Mouse (Mus musculus): Measurements from ENCODE around the gene Tspan18. TPM values are rescaled to one million over a fixed set of nuclear protein-coding genes. Genes with fewer than 3 reads are reported as not detected.

Tspan18 gene
- polyA plus RNA-seq, 1 experiment: 8.8 TPM

- Histone ChIP-seq H3K4me3 (replicated peaks) (no peak overlapping the region), H3K9me3 (no peaks in the 10 kb centered on the region), H3K4me1 (peaks cover 8% of the 10 kb centered on the region), H3K36me3 (replicated peaks; ENCODE audit: low read length) (no peaks in the 10 kb centered on the region), H3K27me3 (replicated peaks) (peaks cover 90% of the 10 kb centered on the region)
- TF ChIP-seq GATA1 (IDR thresholded peaks at IDR 0.05; ENCODE audit: borderline replicate concordance, low read length) (no peak), FLI1 (IDR thresholded peaks at IDR 0.05; ENCODE audit: low read length) (no peak)
Measured at GRCm38 (mm10) chr2:93174159-93174558, 160.1 kb downstream of the Tspan18 start.

GRCm38 (mm10) chr2:93172460-93172859 lies 161.8 kb downstream of the Tspan18 start:
- Histone ChIP-seq H3K36me3 (replicated peaks; ENCODE audit: low read length) (no peaks in the 10 kb centered on the region), H3K27me3 (replicated peaks) (peaks cover 81% of the 10 kb centered on the region), H3K4me3 (replicated peaks) (no peak overlapping the region)

GRCm38 (mm10) chr2:93171929-93172328 lies 162.4 kb downstream of the Tspan18 start:
- peaks cover 82% of the 10 kb centered on the region for H3K27me3 ChIP-seq (replicated peaks)
- no peak overlapping the region for H3K4me3 ChIP-seq (replicated peaks)
- TF ChIP-seq FLI1 (IDR thresholded peaks at IDR 0.05; ENCODE audit: low read length) (no peak), GATA1 (IDR thresholded peaks at IDR 0.05; ENCODE audit: borderline replicate concordance, low read length) (no peak)
- peaks cover 13% of the 10 kb centered on the region for H3K4me1 ChIP-seq
- H3K36me3 ChIP-seq (replicated peaks; ENCODE audit: low read length): no peaks in the 10 kb centered on the region
- H3K9me3 ChIP-seq: no peaks in the 10 kb centered on the region

More at GRCm38 (mm10) chr2:93172460-93172859, 161.8 kb downstream of the Tspan18 start:
- TF ChIP-seq FLI1 (IDR thresholded peaks at IDR 0.05; ENCODE audit: low read length) (no peak), GATA1 (IDR thresholded peaks at IDR 0.05; ENCODE audit: borderline replicate concordance, low read length) (no peak)
- H3K9me3 ChIP-seq: no peaks in the 10 kb centered on the region
- H3K4me1 ChIP-seq: peaks cover 8% of the 10 kb centered on the region

GRCm38 (mm10) chr2:93170845-93171200 lies 163.5 kb downstream of the Tspan18 start:
- Histone ChIP-seq H3K9me3 (no peaks in the 10 kb centered on the region), H3K4me3 (replicated peaks) (no peak overlapping the region), H3K27me3 (replicated peaks) (peaks cover 80% of the 10 kb centered on the region), H3K4me1 (peaks cover 16% of the 10 kb centered on the region), H3K36me3 (replicated peaks; ENCODE audit: low read length) (no peaks in the 10 kb centered on the region)
- no peak for TF ChIP-seq FLI1 (IDR thresholded peaks at IDR 0.05; ENCODE audit: low read length)
- no peak for TF ChIP-seq GATA1 (IDR thresholded peaks at IDR 0.05; ENCODE audit: borderline replicate concordance, low read length)

DNA sequence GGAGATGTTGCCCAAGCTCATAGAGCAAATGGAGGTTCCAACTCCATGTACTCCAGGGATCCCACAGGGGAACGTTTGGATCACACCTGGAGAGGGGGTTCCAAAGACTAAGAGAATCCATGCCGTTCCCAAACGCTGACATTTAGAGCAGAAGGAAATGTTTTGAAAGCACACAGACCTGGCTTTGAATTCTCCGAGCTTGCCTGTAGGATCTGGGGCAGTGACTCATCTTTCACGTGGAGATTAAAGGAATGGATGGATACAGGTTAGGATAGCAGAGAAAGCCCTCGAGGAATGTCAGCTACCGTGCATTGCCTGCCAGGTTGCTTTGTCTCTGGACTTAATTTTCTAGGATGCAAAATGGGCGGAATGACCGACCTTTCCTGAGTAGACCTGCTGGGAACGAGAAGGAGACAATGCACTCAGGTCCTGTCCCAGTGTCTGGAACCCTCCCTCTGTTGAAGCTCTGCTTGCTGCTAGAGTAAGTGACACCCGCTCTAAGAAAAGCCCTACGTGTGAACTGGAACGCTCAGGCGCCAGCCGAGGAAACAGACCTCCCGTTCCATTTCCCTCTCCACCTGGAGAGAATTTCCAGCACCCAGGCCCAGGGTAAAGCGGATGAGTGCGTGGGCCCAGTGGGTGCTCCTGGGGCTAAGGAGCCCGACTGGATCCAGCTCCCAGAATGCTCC lies 164.0 kb downstream of the Tspan18 start:
- Histone ChIP-seq H3K9me3 (no peaks in the 10 kb centered on the region), H3K36me3 (replicated peaks; ENCODE audit: low read length) (no peaks in the 10 kb centered on the region), H3K27me3 (replicated peaks) (peaks cover 81% of the 10 kb centered on the region), H3K4me1 (peaks cover 16% of the 10 kb centered on the region), H3K4me3 (replicated peaks) (no peak overlapping the region)
- TF ChIP-seq GATA1 (IDR thresholded peaks at IDR 0.05; ENCODE audit: borderline replicate concordance, low read length) (no peak), FLI1 (IDR thresholded peaks at IDR 0.05; ENCODE audit: low read length) (no peak)

- Histone ChIP-seq H3K4me1 (peaks cover 16% of the 10 kb centered on the region), H3K36me3 (replicated peaks; ENCODE audit: low read length) (no peaks in the 10 kb centered on the region), H3K27me3 (replicated peaks) (peaks cover 75% of the 10 kb centered on the region), H3K4me3 (replicated peaks) (no peak overlapping the region), H3K9me3 (no peaks in the 10 kb centered on the region)
- TF ChIP-seq GATA1 (IDR thresholded peaks at IDR 0.05; ENCODE audit: borderline replicate concordance, low read length) (no peak), FLI1 (IDR thresholded peaks at IDR 0.05; ENCODE audit: low read length) (no peak)
Measured at GRCm38 (mm10) chr2:93166734-93167406, 167.4 kb downstream of the Tspan18 start.

DNA sequence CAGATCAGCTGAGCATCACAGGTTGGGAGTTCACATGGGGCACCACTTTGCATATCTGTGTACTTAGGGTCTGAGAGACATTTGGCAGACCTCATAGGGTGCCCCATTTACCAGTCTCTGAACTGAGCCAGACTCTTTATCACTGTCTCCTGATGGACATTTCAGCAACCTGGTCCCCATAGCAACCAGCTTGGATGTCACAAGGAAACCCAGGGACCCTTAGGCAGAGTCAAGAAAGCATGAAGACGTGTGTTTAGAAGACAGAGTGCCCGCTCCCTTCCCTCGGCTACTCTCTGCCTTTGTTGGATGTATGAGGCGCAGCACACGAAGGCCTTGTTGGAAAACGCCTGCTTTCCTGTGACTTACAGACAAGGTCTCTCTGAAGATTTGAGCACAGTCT lies 168.0 kb downstream of the Tspan18 start:
- no peaks in the 10 kb centered on the region for H3K9me3 ChIP-seq
- peaks cover 73% of the 10 kb centered on the region for H3K27me3 ChIP-seq (replicated peaks)
- TF ChIP-seq GATA1 (IDR thresholded peaks at IDR 0.05; ENCODE audit: borderline replicate concordance, low read length) (no peak), FLI1 (IDR thresholded peaks at IDR 0.05; ENCODE audit: low read length) (no peak)
- peaks cover 16% of the 10 kb centered on the region for H3K4me1 ChIP-seq
- H3K4me3 ChIP-seq (replicated peaks): no peak overlapping the region
- H3K36me3 ChIP-seq (replicated peaks; ENCODE audit: low read length): no peaks in the 10 kb centered on the region

DNA sequence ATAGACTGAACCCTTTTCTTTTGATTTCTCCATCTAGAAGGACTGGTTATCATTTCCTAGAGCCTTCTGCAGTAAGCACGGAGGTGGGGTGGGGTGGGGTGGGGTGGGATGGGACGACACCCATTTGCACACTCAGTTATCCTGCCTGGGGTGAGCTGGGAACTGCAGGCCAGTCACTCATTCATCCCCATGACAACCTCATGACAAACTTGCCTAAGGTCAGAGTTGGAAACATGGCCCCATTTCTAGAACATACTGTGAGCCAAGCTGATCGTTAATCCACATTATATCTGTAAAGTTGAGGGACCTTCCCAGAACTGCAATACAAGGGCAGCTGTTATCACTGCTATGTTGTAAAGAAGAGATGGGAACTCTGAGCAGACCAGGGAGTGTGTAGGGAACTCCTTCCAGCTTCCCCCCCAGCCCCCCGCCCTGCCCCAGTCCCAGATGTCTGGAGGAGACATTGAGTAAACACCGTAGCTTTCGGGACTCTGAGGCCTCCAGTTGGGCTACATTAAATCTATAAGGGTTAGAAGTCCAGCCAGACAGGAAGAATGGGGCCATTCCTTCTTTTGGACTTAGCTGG lies 170.5 kb downstream of the Tspan18 start:
- no peak overlapping the region for H3K4me3 ChIP-seq (replicated peaks)
- TF ChIP-seq FLI1 (IDR thresholded peaks at IDR 0.05; ENCODE audit: low read length): no peak
- TF ChIP-seq GATA1 (IDR thresholded peaks at IDR 0.05; ENCODE audit: borderline replicate concordance, low read length): no peak
- H3K4me1 ChIP-seq: peaks cover 16% of the 10 kb centered on the region
- H3K27me3 ChIP-seq (replicated peaks): peaks cover 75% of the 10 kb centered on the region
- no peaks in the 10 kb centered on the region for H3K9me3 ChIP-seq
- no peaks in the 10 kb centered on the region for H3K36me3 ChIP-seq (replicated peaks; ENCODE audit: low read length)

DNA sequence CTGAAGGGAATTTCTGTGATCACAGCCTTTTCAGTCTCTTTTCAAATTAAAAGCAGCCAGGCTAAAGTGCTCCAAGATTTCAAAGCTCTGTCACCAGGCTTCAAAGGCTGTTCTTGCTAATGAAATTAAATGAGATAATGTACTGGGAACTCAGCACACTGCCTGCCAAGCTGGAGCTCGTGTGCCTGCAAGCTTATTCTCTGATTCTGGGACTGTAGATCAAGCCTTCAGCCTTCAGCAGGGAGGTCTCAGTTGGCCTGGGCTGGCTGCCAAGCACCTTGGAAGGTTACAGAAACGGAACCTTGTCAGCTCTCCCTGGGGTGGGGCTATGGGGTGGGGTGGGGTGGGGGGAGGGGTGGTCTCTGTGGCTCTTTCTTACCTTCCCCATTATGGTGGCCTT lies 171.0 kb downstream of the Tspan18 start:
- no peak for TF ChIP-seq FLI1 (IDR thresholded peaks at IDR 0.05; ENCODE audit: low read length)
- no peak for TF ChIP-seq GATA1 (IDR thresholded peaks at IDR 0.05; ENCODE audit: borderline replicate concordance, low read length)
- H3K9me3 ChIP-seq: no peaks in the 10 kb centered on the region
- no peaks in the 10 kb centered on the region for H3K36me3 ChIP-seq (replicated peaks; ENCODE audit: low read length)
- peaks cover 74% of the 10 kb centered on the region for H3K27me3 ChIP-seq (replicated peaks)
- H3K4me1 ChIP-seq: peaks cover 16% of the 10 kb centered on the region
- no peak overlapping the region for H3K4me3 ChIP-seq (replicated peaks)

- TF ChIP-seq GATA1 (IDR thresholded peaks at IDR 0.05; ENCODE audit: borderline replicate concordance, low read length) (no peak), FLI1 (IDR thresholded peaks at IDR 0.05; ENCODE audit: low read length) (no peak)
- Histone ChIP-seq H3K36me3 (replicated peaks; ENCODE audit: low read length) (no peaks in the 10 kb centered on the region), H3K27me3 (replicated peaks) (peaks cover 74% of the 10 kb centered on the region), H3K9me3 (no peaks in the 10 kb centered on the region), H3K4me1 (peaks cover 16% of the 10 kb centered on the region), H3K4me3 (replicated peaks) (no peak overlapping the region)
Measured at GRCm38 (mm10) chr2:93162791-93163190, 171.5 kb downstream of the Tspan18 start.
